Mouse (Mus musculus) midbrain, embryonic 11.5 days (tissue): Measurements from ENCODE around the gene Trak1. TPM values are rescaled to one million over a fixed set of nuclear protein-coding genes. Genes with fewer than 3 reads are reported as not detected.
A peak's percentile ranks its signal among the peaks of the same experiment; 100 is the strongest.

ENCODE experiments used
- ATAC-seq: fragments of 200-750 bp; cut with Nextera tagmentation; 2 replicates; pipeline ENCODE4 v1.8.0; 2017; ENCODE audit warnings: moderate TSS enrichment, moderate library complexity; ENCODE audit not compliant: low FRiP score
- DNase-seq: peaks from one replicate; pipeline ENCODE4 v3.0.0; 2015; ENCODE audit warnings: low spot score; ENCODE audit errors: missing footprints
- H3K27ac ChIP-seq: fragments of 300-500 bp; sonication (generic); 2 replicates; pipeline ENCODE4 v1.5.1; 2014; ENCODE audit warnings: low read depth, low read length
- H3K27me3 ChIP-seq: fragments of 300-500 bp; sonication (generic); 2 replicates; pipeline ENCODE4 v1.6.1; 2014; ENCODE audit warnings: mild to moderate bottlenecking, low read length, moderate library complexity, mixed read lengths; ENCODE audit not compliant: control insufficient read depth, insufficient read depth
- H3K36me3 ChIP-seq: fragments of 300-500 bp; sonication (generic); 2 replicates; pipeline ENCODE4 v1.6.1; 2014; ENCODE audit warnings: mild to moderate bottlenecking, low read length, moderate library complexity, mixed read lengths; ENCODE audit not compliant: control insufficient read depth, insufficient read depth
- H3K4me1 ChIP-seq: fragments of 300-500 bp; sonication (generic); 2 replicates; pipeline ENCODE4 v1.6.1; 2014; ENCODE audit warnings: low read length; ENCODE audit not compliant: control insufficient read depth, insufficient read depth
- H3K4me2 ChIP-seq: fragments of 300-500 bp; sonication (generic); 2 replicates; pipeline ENCODE4 v1.6.1; 2014; ENCODE audit warnings: mild to moderate bottlenecking, moderate library complexity
- H3K4me3 ChIP-seq: fragments of 300-500 bp; sonication (generic); 2 replicates; pipeline ENCODE4 v1.5.1; 2014; ENCODE audit warnings: low read depth, low read length
- H3K9ac ChIP-seq: fragments of 300-500 bp; sonication (generic); 2 replicates; pipeline ENCODE4 v1.6.1; 2014; ENCODE audit warnings: low read length
- H3K9me3 ChIP-seq: fragments of 300-500 bp; sonication (generic); 2 replicates; pipeline ENCODE4 v1.6.1; 2016; ENCODE audit warnings: low read length; ENCODE audit not compliant: control insufficient read depth
- WGBS: fragments of 180-500 bp; shearing (Covaris S2); extraction: QIAGEN DNeasy Blood & Tissue Kit; methylation state at CpG from one replicate; pipeline ENCODE4 v1.1.7; 2014; 5-methylcytosine and 5-hydroxymethylcytosine counted together
- polyA plus RNA-seq: library from polyadenylated mRNA; unstranded; fragments of >200 nt; fragmentation: Nextera tagmentation; extraction: Ambion mirVana; gene quantifications from 2 replicates; pipeline ENCODE4 v1.2.1, GENCODE M21; 2014

Gene Trak1
- polyA plus RNA-seq, 1 experiment from 2014 or later = 20.5 TPM

DNA sequence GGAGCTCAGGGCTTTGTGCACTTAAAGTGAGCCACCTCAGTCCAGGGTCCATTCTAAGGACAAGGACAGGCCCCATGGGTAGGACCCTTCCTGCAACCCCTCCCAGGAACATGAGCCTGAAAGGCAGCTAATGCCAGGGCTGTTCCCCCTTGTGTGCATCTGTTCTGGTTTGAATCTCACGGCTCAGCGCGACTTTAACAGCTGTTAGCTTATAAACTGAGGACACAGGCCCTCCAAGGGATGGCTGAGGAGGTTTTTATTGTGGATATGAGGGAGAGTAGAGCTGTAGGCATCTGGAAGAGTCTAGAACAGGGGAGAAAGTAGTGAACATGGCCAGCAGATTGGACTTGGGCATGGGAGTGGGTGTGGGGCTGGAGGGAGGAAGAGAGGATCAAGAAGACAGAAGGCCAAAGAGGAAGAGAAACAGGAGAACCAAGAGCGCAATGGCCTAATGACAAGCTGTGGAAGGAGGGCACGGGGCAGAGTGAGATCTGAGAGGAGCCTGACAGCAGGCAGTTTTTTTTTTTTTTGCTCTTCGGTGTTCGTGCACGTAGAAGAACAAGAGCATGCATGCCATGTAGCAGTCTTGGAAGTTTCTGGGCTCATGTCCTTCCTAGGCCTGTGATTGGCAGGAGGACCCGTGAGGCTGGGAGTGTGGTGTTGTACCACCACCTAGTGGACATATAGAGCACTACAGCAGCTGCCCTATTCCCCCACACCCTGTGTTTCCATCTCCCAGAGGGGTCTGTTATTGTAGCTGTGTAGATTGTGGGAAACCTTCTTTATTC is 77.0 kb downstream of the Trak1 start:
- H3K4me3 ChIP-seq = no peak overlapping the region
- H3K27ac ChIP-seq = peak overlapping the region; percentile 50
- H3K36me3 ChIP-seq = no peaks in the 10 kb centered on the region
- H3K9me3 ChIP-seq = no peaks in the 10 kb centered on the region
- no peaks in the 10 kb centered on the region for H3K27me3 ChIP-seq
- ATAC-seq (0 out of 2 replicates have a peak, but pooled peaks have one; percentile 22), DNase-seq (peak; percentile 96)
- H3K9ac ChIP-seq = no peak overlapping the region
- H3K4me2 ChIP-seq = no peak overlapping the region
- H3K4me1 ChIP-seq = peaks cover 32% of the 10 kb centered on the region
- 38% methylated on average over 9 of the region's 9 CpGs for whole genome bisulfite sequencing

DNA sequence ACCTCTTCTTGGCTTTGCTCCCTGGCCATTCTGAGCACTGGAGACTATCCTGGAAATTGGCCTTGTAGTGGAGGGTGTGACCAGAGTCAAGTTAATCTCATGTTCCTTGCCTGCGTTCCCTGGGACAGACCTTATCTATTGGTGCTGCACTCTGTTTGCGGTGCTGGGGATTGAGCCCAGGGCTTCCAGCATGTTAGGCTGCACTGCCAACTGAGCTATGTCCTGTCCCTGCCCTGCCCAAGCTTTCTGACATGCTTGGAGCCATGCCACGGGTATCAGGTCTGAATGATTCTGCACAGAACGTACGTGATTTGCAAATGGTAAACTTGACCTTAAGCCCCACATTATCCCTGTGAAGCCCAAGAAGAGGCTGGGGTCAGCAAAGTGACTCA is 77.6 kb downstream of the Trak1 start:
- H3K9ac ChIP-seq = no peak overlapping the region
- no peaks in the 10 kb centered on the region for H3K9me3 ChIP-seq
- peaks cover 32% of the 10 kb centered on the region for H3K4me1 ChIP-seq
- no peak overlapping the region for H3K27ac ChIP-seq
- DNase-seq (no peak), ATAC-seq (no peak)
- no peaks in the 10 kb centered on the region for H3K27me3 ChIP-seq
- no peak overlapping the region for H3K4me3 ChIP-seq
- WGBS = 81% methylated on average over 5 of the region's 5 CpGs
- no peaks in the 10 kb centered on the region for H3K36me3 ChIP-seq
- H3K4me2 ChIP-seq = no peak overlapping the region

DNA sequence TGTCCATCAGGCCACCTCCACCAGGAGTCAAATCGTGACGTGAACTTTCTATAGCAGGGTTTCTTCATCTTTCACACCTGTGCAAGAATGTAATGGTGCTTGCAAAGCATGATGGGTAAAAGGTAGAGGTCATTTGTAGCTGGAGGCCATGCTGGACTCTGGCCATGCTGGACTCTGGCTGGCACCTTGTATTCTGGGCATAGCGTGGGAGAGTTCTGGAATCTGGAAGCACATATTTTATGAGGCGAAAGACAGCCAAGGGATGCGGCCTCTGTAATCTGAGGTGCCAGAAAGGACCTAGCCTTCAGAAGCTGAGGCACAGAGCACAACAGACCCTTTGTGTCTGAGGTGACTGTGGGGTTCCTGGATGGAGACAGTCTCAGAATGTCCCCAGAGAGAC is 78.8 kb downstream of the Trak1 start:
- no peak overlapping the region for H3K9ac ChIP-seq
- ATAC-seq (no peak), DNase-seq (no peak)
- no peak overlapping the region for H3K27ac ChIP-seq
- H3K4me1 ChIP-seq = peaks cover 23% of the 10 kb centered on the region
- H3K27me3 ChIP-seq = no peaks in the 10 kb centered on the region
- H3K4me3 ChIP-seq = no peak overlapping the region
- no peak overlapping the region for H3K4me2 ChIP-seq
- H3K36me3 ChIP-seq = no peaks in the 10 kb centered on the region
- no peaks in the 10 kb centered on the region for H3K9me3 ChIP-seq
- 85% methylated on average over 5 of the region's 5 CpGs for WGBS

DNA sequence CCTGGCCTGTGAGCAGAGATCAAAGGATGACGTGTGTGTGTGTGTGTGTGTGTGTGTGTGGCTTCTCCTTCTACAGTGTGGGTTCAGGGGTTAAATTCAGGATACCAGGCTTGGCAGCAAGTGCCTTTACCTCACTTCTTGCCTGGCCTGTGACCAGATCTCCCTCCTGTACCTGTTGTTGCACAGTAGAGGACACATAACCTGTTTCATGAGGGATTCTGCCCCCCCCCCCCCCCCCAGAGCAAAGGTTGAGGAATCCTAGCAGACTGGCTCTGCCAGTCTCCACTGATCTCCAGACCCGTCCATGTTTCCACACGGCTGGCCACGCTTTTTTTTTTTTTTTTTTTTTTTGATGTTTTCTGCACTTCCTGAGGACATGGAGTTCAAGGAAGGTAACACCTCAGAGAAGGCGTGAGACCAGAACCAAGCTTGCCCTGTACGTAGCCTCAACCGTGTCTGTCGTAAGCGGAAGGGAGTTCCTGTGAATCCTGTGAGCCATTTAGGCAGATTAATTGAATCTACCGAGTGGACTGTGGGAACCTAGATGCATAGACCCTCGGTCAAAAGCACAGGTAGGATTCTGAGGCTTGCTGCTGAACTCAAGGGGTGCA is 83.1 kb downstream of the Trak1 start:
- Histone ChIP-seq H3K4me1 (no peaks in the 10 kb centered on the region), H3K9me3 (no peaks in the 10 kb centered on the region), H3K27me3 (no peaks in the 10 kb centered on the region), H3K4me3 (no peak overlapping the region), H3K36me3 (no peaks in the 10 kb centered on the region), H3K9ac (no peak overlapping the region), H3K4me2 (no peak overlapping the region), H3K27ac (no peak overlapping the region)
- 83% methylated on average over 11 of the region's 11 CpGs for WGBS
- DNase-seq (no peak), ATAC-seq (no peak)

DNA sequence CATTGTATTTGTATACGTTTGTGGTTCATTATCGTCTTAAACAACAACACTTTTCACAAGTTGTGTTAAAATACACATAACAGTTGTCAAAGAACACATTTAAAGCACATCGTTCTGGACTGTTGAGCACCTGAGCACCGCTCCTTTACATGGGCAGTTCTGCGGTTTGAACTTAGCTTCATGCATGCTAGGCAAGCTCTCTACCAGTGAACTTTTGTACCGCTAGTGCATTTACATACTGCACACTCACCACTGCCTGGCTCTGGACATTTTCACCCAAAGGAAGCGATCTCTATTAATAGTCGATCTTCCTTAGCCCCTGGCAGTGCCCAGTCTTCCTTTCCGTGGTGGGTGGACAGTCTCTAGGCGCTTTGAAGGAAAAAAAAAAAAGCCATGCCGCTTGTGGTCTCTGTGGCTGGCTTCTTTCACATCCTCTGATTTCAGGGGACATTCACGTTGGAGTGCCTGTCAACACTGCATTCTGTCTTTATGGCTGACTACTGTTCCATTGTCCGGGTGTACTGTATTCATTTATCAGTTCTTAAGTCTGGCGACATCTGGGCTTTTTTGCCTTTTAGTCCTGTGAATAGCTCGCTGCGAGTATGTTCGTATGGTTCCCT is 84.5 kb downstream of the Trak1 start:
- no peak overlapping the region for H3K4me3 ChIP-seq
- H3K27me3 ChIP-seq = no peaks in the 10 kb centered on the region
- no peak overlapping the region for H3K4me2 ChIP-seq
- 88% methylated on average over 17 of the region's 17 CpGs for WGBS
- no peaks in the 10 kb centered on the region for H3K4me1 ChIP-seq
- no peaks in the 10 kb centered on the region for H3K9me3 ChIP-seq
- no peaks in the 10 kb centered on the region for H3K36me3 ChIP-seq
- H3K9ac ChIP-seq = no peak overlapping the region
- ATAC-seq (no peak), DNase-seq (no peak)
- H3K27ac ChIP-seq = no peak overlapping the region

DNA sequence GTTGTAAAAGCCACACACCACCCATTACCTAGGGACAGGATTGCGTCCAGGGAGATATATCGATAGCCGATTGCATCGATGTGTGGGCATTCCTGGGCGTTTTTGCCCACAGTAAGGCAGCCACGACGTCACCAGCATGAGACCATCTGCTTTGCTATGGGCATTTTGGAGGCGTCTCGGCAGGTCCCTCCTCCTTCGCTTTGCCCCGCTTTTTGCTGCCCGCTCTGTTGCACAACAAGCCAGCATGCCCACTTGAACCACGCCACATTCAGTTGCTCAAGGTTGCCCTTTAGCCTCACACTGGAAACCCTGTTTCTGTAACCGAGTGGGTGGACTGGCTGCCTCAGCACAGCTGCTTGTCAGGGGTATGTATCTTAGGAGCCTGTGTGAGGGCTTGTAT is 85.3 kb downstream of the Trak1 start:
- Histone ChIP-seq H3K36me3 (no peaks in the 10 kb centered on the region), H3K9me3 (no peaks in the 10 kb centered on the region), H3K4me3 (no peak overlapping the region), H3K4me1 (no peaks in the 10 kb centered on the region), H3K27me3 (no peaks in the 10 kb centered on the region), H3K27ac (no peak overlapping the region), H3K9ac (no peak overlapping the region), H3K4me2 (no peak overlapping the region)
- ATAC-seq (no peak), DNase-seq (no peak)
- 91% methylated on average over 14 of the region's 14 CpGs for WGBS

DNA sequence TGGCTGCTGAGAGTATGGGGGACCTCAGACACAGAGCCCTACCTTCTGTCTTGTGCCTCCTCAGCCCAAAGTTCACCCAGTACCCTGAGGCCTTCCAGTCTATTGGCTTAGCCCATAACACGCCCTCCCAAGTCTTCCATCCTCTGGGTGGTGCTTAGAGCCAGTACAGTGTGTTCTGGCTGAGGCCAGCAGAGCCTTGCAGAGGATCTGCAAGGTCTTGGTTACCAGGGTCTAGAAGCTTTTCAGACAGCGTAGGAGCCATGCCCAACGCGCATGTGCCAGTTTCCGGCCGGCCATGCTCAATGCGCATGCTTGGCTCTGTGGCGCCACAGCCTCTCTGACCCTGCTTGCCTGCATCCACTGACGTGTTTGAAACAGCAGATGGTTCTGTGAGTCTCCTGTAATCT is 85.9 kb downstream of the Trak1 start:
- no peaks in the 10 kb centered on the region for H3K27me3 ChIP-seq
- 88% methylated on average over 9 of the region's 9 CpGs for WGBS
- no peak overlapping the region for H3K4me3 ChIP-seq
- H3K9ac ChIP-seq = no peak overlapping the region
- no peak overlapping the region for H3K27ac ChIP-seq
- H3K36me3 ChIP-seq = no peaks in the 10 kb centered on the region
- no peak for DNase-seq
- H3K4me2 ChIP-seq = no peak overlapping the region
- ATAC-seq = no peak
- H3K4me1 ChIP-seq = no peaks in the 10 kb centered on the region
- H3K9me3 ChIP-seq = no peaks in the 10 kb centered on the region

DNA sequence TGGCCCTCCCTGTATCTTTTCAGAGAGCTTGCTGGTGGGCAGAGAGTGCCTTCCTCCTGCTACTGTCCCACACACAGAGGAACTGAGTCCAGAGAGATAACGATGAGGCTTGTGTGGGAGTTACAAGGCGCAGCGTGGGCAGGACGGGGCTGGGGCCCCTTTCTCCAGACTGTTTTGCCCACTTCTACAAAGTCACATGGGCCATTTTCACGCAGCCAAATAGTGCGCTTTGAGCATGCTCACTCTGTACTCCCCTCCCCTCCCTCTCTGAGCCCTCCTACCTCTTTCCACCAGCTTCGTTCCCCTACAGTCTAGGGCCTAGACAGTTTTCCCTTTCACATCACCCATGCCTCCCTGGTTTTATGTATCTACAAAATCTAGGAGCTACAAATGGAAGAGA is 87.3 kb downstream of the Trak1 start:
- no peak overlapping the region for H3K9ac ChIP-seq
- H3K27ac ChIP-seq = no peak overlapping the region
- no peak overlapping the region for H3K4me3 ChIP-seq
- WGBS = 81% methylated on average over 7 of the region's 7 CpGs
- H3K27me3 ChIP-seq = no peaks in the 10 kb centered on the region
- no peaks in the 10 kb centered on the region for H3K36me3 ChIP-seq
- H3K4me2 ChIP-seq = no peak overlapping the region
- ATAC-seq = no peak
- no peaks in the 10 kb centered on the region for H3K4me1 ChIP-seq
- DNase-seq = no peak
- no peaks in the 10 kb centered on the region for H3K9me3 ChIP-seq

DNA sequence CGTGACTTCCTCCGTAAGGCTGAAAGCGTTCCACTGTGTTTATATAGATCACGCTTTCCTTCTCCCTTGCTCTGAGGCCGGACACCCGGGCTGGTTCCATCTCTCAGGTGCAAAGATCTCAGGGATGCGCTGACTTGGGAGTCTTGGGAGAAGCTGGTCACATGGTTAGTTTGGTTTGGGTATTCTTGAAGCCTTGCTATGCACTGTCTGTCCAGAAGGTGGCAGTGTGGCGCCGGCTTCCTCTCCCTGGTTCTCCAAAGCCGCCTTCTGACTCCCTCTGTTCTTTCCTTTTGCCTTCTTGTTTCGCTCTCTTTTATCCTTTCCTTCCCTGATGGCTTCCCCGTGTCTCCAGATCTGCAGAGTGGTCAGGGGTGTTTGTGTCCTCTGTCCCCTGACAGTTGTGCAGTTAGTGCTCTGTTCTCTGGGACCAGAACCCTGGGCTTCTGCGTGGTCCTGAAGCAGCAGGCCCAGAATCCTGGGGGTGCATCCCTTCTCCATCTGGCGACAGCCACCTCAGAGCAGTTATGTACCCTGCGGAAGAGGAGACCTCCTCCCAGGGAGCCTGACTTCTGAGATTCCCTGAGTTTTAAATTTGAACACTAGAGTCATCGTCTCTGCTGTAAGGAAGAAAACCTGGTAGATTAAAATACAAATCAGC is 87.9 kb downstream of the Trak1 start:
- H3K4me2 ChIP-seq = no peak overlapping the region
- no peak overlapping the region for H3K4me3 ChIP-seq
- ATAC-seq = 0 out of 2 replicates have a peak, but pooled peaks have one; percentile 22
- no peak overlapping the region for H3K27ac ChIP-seq
- no peaks in the 10 kb centered on the region for H3K4me1 ChIP-seq
- WGBS = 40% methylated on average over 16 of the region's 16 CpGs
- no peaks in the 10 kb centered on the region for H3K27me3 ChIP-seq
- no peaks in the 10 kb centered on the region for H3K36me3 ChIP-seq
- no peak overlapping the region for H3K9ac ChIP-seq
- no peaks in the 10 kb centered on the region for H3K9me3 ChIP-seq
- DNase-seq = peak; percentile 99
